Mouse (Mus musculus): Measurements from ENCODE around the gene Muc3a. TPM values are rescaled to one million over a fixed set of nuclear protein-coding genes. Genes with fewer than 3 reads are reported as not detected.

Muc3a gene
- total and polyA plus RNA-seq, 3 experiments: 0.16 to 0.90 (median 0.37) TPM

DNA sequence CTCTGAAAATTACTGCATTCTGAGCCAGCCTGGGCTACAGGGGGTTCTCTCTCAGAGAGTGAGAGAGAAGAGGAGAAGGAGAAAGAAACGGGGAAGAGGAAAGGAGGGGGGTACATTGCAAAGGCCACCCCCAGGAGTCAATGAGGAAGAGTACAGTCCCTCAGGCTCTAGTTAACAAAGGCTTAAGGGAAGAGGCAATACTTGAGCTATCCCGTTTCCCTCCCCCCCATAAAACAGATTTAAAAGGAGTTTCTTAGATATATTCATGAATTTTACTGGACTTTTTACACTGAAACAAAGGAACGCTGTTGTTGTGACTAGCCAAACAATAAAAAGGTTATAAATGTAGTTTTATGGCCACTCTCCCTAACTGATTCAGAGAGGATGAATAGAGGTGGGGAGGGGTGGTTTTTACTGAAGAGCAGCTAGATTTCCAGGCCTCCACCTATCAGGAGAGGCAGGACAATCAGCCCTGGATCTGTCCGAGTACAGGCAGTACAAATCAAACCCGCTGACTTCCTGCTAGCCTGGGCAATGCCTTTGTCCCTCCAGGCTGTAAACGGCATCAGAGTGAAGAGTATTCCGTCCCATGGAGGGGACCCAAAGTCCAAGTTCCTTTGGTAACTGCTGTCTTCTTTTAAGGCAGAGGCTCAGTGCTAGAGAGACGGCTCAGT lies 18.8 kb downstream of the Muc3a start:
- intact Hi-C loops (cut with DNase I): no loop called here
- DNase-seq: no peak
- H3K4me1 ChIP-seq (ENCODE audit: control insufficient read depth, insufficient read depth, low read length): no peaks in the 10 kb centered on the region
- no peak for TF ChIP-seq CTCF (IDR thresholded peaks at IDR 0.05)
- TF ChIP-seq EP300 (IDR thresholded peaks at IDR 0.05; ENCODE audit: insufficient read depth, low read depth, low read length): no peak
- no peak for TF ChIP-seq POLR2A (IDR thresholded peaks at IDR 0.05; ENCODE audit: insufficient read depth, low read depth, low read length)
- no peak overlapping the region for H3K27ac ChIP-seq
- H3K27me3 ChIP-seq (ENCODE audit: control insufficient read depth, insufficient read depth, low read length): no peaks in the 10 kb centered on the region; the same call in 1 of the 2 replicates
- no peak overlapping the region for H3K4me3 ChIP-seq
- H3K79me2 ChIP-seq (replicated peaks; ENCODE audit: control insufficient read depth, insufficient read depth, low read length): no peaks in the 10 kb centered on the region
- no peaks in the 10 kb centered on the region for H3K36me3 ChIP-seq (ENCODE audit: control insufficient read depth, insufficient read depth, low read length)
- WGBS: 64% methylated on average over 8 of the region's 8 CpGs
- H3K9ac ChIP-seq (ENCODE audit: low read depth, low read length): no peak overlapping the region

DNA sequence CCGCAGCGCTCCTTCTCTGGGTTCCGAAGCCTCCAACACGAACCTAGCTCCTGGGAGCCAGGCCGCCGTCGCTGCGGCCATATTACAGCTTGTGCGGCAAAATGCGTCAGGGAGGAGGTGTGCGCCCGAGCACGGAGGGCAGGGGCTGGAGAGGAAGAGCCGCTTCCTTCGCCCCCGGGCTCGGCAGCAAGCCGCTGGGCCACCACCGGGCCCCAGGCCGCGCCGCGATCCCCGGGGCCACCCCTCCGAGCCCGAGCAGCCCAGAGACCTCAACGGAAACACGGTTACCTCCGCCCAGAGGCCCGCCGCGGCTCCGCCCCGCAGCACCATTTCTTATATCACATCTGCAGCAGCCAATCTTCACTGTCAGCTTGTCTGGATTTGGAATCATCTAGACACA lies 22.9 kb downstream of the Muc3a start:
- Histone ChIP-seq H3K9ac (ENCODE audit: low read depth, low read length) (peak overlapping the region; percentile 52), H3K79me2 (replicated peaks; ENCODE audit: control insufficient read depth, insufficient read depth, low read length) (no peaks in the 10 kb centered on the region), H3K4me1 (ENCODE audit: control insufficient read depth, insufficient read depth, low read length) (no peaks in the 10 kb centered on the region), H3K36me3 (ENCODE audit: control insufficient read depth, insufficient read depth, low read length) (no peaks in the 10 kb centered on the region), H3K27ac (no peak overlapping the region), H3K4me3 (peak overlapping the region; percentile 33; the same call in 1 of the 2 replicates), H3K27me3 (ENCODE audit: control insufficient read depth, insufficient read depth, low read length) (peaks cover 5% of the 10 kb centered on the region; the same call in 1 of the 2 replicates)
- DNase-seq: peak; percentile 27 to 32
- TF ChIP-seq EP300 (IDR thresholded peaks at IDR 0.05; ENCODE audit: insufficient read depth, low read depth, low read length): no peak
- TF ChIP-seq POLR2A (IDR thresholded peaks at IDR 0.05; ENCODE audit: insufficient read depth, low read depth, low read length): no peak
- no peak for TF ChIP-seq CTCF (IDR thresholded peaks at IDR 0.05)
- WGBS: 1% methylated on average over 34 of the region's 34 CpGs
- intact Hi-C loops (cut with DNase I): no loop called here

DNA sequence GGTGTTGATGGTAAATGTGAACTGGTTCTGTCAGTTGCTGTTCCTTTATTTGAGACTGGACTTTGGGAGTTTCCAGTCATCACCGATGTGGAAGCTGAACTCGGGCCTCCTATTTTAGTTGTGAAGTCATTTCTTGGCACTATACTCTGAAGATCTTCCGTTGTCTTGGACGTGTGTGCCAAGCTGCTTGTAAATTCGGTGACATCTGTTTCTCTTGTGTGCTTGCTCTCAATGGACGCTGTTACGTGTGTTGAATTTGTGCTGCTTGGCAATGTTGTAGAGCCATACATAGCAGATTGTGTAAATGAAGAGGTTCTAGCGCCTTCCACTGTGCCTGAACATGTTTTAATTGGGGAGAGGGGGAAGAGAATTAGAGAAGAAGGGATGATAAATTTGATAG lies 26.8 kb downstream of the Muc3a start:
- Histone ChIP-seq H3K36me3 (ENCODE audit: control insufficient read depth, insufficient read depth, low read length) (no peaks in the 10 kb centered on the region), H3K9ac (ENCODE audit: low read depth, low read length) (no peak overlapping the region), H3K27ac (no peak overlapping the region), H3K79me2 (replicated peaks; ENCODE audit: control insufficient read depth, insufficient read depth, low read length) (no peaks in the 10 kb centered on the region), H3K27me3 (ENCODE audit: control insufficient read depth, insufficient read depth, low read length) (peaks cover 5% of the 10 kb centered on the region; the same call in 1 of the 2 replicates), H3K4me1 (ENCODE audit: control insufficient read depth, insufficient read depth, low read length) (no peaks in the 10 kb centered on the region), H3K4me3 (no peak overlapping the region)
- 67% methylated on average over 8 of the region's 8 CpGs for WGBS
- DNase-seq: no peak
- intact Hi-C loops (cut with DNase I): no loop called here
- no peak for TF ChIP-seq EP300 (IDR thresholded peaks at IDR 0.05; ENCODE audit: insufficient read depth, low read depth, low read length)
- no peak for TF ChIP-seq CTCF (IDR thresholded peaks at IDR 0.05)
- TF ChIP-seq POLR2A (IDR thresholded peaks at IDR 0.05; ENCODE audit: insufficient read depth, low read depth, low read length): no peak

DNA sequence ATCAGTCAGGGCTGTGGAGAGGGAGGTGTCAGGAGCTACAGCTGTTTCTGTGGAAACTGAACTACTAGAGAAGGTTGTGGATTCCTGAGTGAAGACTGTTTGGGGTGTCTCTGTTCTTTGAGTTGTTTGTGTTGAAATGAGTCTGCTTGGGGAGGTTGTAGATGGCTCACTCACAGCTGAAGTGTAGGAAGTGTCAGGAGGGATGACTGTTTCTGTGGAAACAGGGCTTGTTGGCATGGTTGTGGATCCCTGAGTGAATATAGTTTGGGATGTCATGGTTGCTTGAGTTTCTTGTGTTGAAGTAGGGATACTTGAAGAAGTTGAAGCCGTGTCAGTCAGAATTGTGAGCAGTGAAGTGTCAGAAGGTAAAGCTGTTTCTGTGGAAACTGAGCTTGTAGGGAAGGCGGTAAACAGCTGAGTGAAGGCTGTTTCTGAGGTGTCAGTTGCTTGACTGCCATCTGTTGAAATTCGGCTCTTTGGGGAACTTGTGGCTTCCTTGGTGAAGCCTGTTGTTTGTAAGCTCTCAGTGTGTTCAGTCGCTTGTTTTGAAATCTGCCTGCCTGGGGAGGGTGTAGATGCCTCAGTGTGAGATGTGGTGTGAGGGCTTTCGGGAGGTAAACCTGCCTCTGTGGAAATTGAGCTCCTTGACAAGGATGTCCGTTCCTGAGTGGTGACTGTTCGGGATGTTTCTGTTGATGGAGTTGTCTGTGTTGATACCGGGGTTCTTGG lies 32.4 kb downstream of the Muc3a start:
- 67% methylated on average over 8 of the region's 8 CpGs for WGBS
- TF ChIP-seq EP300 (IDR thresholded peaks at IDR 0.05; ENCODE audit: insufficient read depth, low read depth, low read length): no peak
- no peak for TF ChIP-seq CTCF (IDR thresholded peaks at IDR 0.05)
- H3K4me1 ChIP-seq (ENCODE audit: control insufficient read depth, insufficient read depth, low read length): no peaks in the 10 kb centered on the region
- no peak overlapping the region for H3K4me3 ChIP-seq
- no peak overlapping the region for H3K27ac ChIP-seq
- H3K36me3 ChIP-seq (ENCODE audit: control insufficient read depth, insufficient read depth, low read length): no peaks in the 10 kb centered on the region
- intact Hi-C loops (cut with DNase I): no loop called here
- H3K27me3 ChIP-seq (ENCODE audit: control insufficient read depth, insufficient read depth, low read length): no peaks in the 10 kb centered on the region; the same call in 1 of the 2 replicates
- DNase-seq: no peak
- H3K9ac ChIP-seq (ENCODE audit: low read depth, low read length): no peak overlapping the region
- H3K79me2 ChIP-seq (replicated peaks; ENCODE audit: control insufficient read depth, insufficient read depth, low read length): no peaks in the 10 kb centered on the region

DNA sequence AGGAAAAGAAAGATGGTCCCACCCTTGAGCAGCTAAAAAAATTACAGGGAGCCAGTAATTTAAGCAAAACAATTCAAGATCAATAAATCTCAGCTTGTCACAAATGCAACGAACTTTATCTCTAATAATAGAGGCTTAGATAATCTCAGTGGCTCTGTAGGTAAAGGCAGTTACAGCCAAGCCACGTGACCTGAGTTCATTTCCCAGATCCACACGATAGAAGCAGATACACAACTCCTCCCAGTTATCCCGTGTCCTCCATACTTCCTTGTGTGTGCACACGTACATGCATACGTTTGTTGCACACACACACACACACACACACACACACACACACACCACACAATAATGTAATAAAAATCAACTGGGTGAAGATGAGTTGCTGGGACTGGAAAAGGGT lies 38.2 kb downstream of the Muc3a start:
- H3K27ac ChIP-seq: no peak overlapping the region
- H3K9ac ChIP-seq (ENCODE audit: low read depth, low read length): no peak overlapping the region
- no peak overlapping the region for H3K4me3 ChIP-seq
- H3K36me3 ChIP-seq (ENCODE audit: control insufficient read depth, insufficient read depth, low read length): no peaks in the 10 kb centered on the region
- H3K4me1 ChIP-seq (ENCODE audit: control insufficient read depth, insufficient read depth, low read length): no peaks in the 10 kb centered on the region
- no peak for DNase-seq
- intact Hi-C loops (cut with DNase I): no loop called here
- WGBS: 67% methylated on average over 6 of the region's 6 CpGs
- TF ChIP-seq POLR2A (IDR thresholded peaks at IDR 0.05; ENCODE audit: insufficient read depth, low read depth, low read length) (no peak), CTCF (IDR thresholded peaks at IDR 0.05) (no peak), EP300 (IDR thresholded peaks at IDR 0.05; ENCODE audit: insufficient read depth, low read depth, low read length) (no peak)
- no peaks in the 10 kb centered on the region for H3K79me2 ChIP-seq (replicated peaks; ENCODE audit: control insufficient read depth, insufficient read depth, low read length)
- H3K27me3 ChIP-seq (ENCODE audit: control insufficient read depth, insufficient read depth, low read length): no peaks in the 10 kb centered on the region

DNA sequence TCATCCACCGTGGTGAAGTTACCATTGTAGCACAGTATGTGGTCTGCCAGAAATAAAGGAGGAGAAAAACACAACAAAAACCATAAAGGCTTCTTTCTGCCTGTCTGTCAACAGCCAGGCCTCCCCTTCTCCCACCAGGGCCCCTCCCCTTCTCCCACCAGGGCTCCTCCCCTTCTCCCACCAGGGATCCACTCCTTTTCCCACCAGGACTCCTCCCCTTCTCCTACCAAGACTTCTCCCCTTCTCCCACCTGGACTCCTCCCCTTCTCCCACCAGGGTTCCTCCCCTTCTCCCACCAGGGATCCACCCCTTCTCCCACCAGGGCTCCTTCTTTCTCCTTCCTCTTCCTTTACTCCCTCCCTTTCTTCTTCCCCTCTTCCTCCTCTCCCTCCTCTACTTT lies 39.6 kb downstream of the Muc3a start:
- H3K27ac ChIP-seq: no peak overlapping the region
- no peak overlapping the region for H3K9ac ChIP-seq (ENCODE audit: low read depth, low read length)
- H3K79me2 ChIP-seq (replicated peaks; ENCODE audit: control insufficient read depth, insufficient read depth, low read length): no peaks in the 10 kb centered on the region
- H3K27me3 ChIP-seq (ENCODE audit: control insufficient read depth, insufficient read depth, low read length): no peaks in the 10 kb centered on the region
- intact Hi-C loops (cut with DNase I): no loop called here
- H3K4me1 ChIP-seq (ENCODE audit: control insufficient read depth, insufficient read depth, low read length): no peaks in the 10 kb centered on the region
- DNase-seq: no peak
- WGBS: 16% methylated on average over 1 of the region's 1 CpGs
- TF ChIP-seq POLR2A (IDR thresholded peaks at IDR 0.05; ENCODE audit: insufficient read depth, low read depth, low read length) (no peak), EP300 (IDR thresholded peaks at IDR 0.05; ENCODE audit: insufficient read depth, low read depth, low read length) (no peak), CTCF (IDR thresholded peaks at IDR 0.05) (no peak)
- H3K36me3 ChIP-seq (ENCODE audit: control insufficient read depth, insufficient read depth, low read length): no peaks in the 10 kb centered on the region
- H3K4me3 ChIP-seq: no peak overlapping the region

Measured in heart, adult 2 months (tissue).